Mouse (Mus musculus) hindbrain, embryonic 10.5 days (tissue): ENCODE data around the gene Gpr55. TPM values are rescaled to one million over a fixed set of nuclear protein-coding genes. Genes with fewer than 3 reads are reported as not detected.
"Not testable (repeated sequence)": the region's sequence is repeated elsewhere in the genome, so short reads cannot be mapped to it uniquely, and the experiment has no call there.

ENCODE experiments used
- DNase-seq: peaks from one replicate; pipeline ENCODE4 v3.0.0-alpha.2; 2017; ENCODE audit warnings: low spot score
- H3K27ac ChIP-seq: fragments of 300-500 bp; sonication (generic); 2 replicates; pipeline ENCODE4 v1.5.1; 2016; ENCODE audit warnings: mild to moderate bottlenecking, moderate library complexity
- H3K27me3 ChIP-seq: fragments of 300-500 bp; sonication (generic); 2 replicates; pipeline ENCODE4 v1.6.1; 2016; ENCODE audit warnings: mild to moderate bottlenecking; ENCODE audit not compliant: poor library complexity, insufficient read depth, severe bottlenecking
- H3K36me3 ChIP-seq: fragments of 300-500 bp; sonication (generic); 2 replicates; pipeline ENCODE4 v1.6.1; 2016; ENCODE audit warnings: mild to moderate bottlenecking, moderate library complexity
- H3K4me1 ChIP-seq: fragments of 300-500 bp; sonication (generic); replicated peaks from 2 replicates; pipeline ENCODE4 v1.6.1; 2016; ENCODE audit warnings: mild to moderate bottlenecking
- H3K4me3 ChIP-seq: fragments of 300-500 bp; sonication (generic); 2 replicates; pipeline ENCODE4 v1.5.1; 2016; ENCODE audit warnings: mild to moderate bottlenecking, moderate library complexity
- H3K9me3 ChIP-seq: fragments of 300-500 bp; sonication (generic); 2 replicates; pipeline ENCODE4 v1.6.1; 2016; ENCODE audit warnings: mild to moderate bottlenecking, moderate library complexity
- WGBS: fragments of 180-500 bp; shearing (Covaris S2); methylation state at CpG from one replicate; pipeline ENCODE4 v1.1.7; 2016; 5-methylcytosine and 5-hydroxymethylcytosine counted together
- polyA plus RNA-seq: library from polyadenylated mRNA; unstranded; fragments of >200 nt; fragmentation: Nextera tagmentation; extraction: Ambion mirVana; gene quantifications from 2 replicates; pipeline ENCODE4 v1.2.1, GENCODE M21; 2016

Gpr55 gene
- polyA plus RNA-seq: not detected in 2 replicates

DNA sequence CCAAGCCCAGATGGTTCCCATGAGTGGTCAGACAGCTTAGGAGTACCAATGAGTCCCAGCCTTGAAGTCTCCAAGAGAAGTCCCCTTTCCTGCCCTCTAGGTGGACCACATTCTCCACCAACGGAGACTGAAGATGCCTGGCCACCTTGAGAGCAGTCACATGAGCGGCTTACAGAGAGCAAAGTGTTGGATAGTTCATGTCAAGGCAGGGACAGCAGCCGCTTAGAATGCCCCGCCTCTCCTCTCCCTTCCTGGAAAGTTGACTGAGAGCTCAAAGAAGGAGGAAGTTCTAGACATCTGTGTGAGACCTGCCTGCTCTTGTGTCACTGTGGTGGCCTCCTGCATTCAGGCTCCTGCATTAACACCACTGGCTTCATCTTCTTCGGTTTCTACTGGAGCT, at the start of gene Gpr55:
TSS of gene Gpr55 (minus strand) at position 135 of the 400 bp plus-strand sequence.
- Histone ChIP-seq H3K4me3 (no peak within 1 kb of the TSS), H3K9me3 (no peaks in the 10 kb centered on the region), H3K4me1 (no peaks in the 10 kb centered on the region), H3K27ac (no peak within 1 kb of the TSS), H3K36me3 (no peaks in the 10 kb centered on the region), H3K27me3 (no peaks in the 10 kb centered on the region)
- DNase-seq: no peak
- WGBS: 85% methylated on average over 5 of the region's 5 CpGs

DNA sequence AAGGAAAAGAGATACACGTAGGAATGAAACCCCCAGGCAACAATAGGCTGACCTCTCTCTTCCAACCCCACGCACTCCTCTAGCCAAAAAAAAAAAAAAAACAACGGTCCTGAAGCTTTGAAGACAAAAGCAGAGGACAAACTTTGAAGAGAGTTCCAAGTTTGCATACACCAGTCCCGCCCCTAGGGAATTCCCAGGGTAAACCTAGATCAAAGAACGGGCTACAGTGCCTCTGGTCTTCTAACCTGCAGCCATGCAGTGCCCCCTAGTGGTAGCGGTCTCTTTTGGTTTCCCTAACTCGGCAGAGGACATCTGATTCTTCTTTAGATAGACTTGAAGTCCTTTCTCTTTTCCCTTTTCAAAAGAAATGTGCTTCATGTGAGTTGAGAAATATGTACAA, 47.0 kb upstream of the Gpr55 start:
- H3K36me3 ChIP-seq: no peaks in the 10 kb centered on the region
- DNase-seq: peak; percentile 83
- no peak overlapping the region for H3K27ac ChIP-seq
- H3K9me3 ChIP-seq: peaks cover 4% of the 10 kb centered on the region; the same call in 1 of the 2 replicates
- no peak overlapping the region for H3K4me3 ChIP-seq
- 0 out of 2 replicates have a peak, but pooled peaks cover 2% of the 10 kb centered on the region for H3K4me1 ChIP-seq
- H3K27me3 ChIP-seq: no peaks in the 10 kb centered on the region
- 2% methylated on average over 7 of the region's 7 CpGs for WGBS

DNA sequence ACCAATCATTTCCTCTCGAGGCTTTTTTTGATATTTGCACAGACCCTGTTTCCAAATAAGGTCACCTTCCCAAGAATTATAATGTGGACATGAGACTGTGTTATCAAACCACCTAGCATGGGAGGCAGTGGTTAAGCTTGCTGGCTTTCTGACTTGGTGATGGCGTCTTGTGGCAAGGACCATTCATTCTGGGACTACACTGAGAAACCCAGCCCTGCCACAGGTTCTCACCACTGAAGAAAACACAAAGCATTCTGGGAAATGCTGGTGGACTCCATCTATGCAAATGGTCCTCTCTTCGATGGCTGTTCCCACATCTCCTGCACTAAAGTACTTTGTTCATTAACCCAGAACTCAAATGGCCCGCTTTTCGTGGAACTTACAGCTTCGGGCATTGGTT, 45.2 kb upstream of the Gpr55 start:
- 91% methylated on average over 6 of the region's 6 CpGs for WGBS
- H3K4me1 ChIP-seq: 0 out of 2 replicates have a peak, but pooled peaks cover 2% of the 10 kb centered on the region
- no peaks in the 10 kb centered on the region for H3K36me3 ChIP-seq
- no peak for DNase-seq
- H3K9me3 ChIP-seq: no peaks in the 10 kb centered on the region
- H3K27ac ChIP-seq: no peak overlapping the region
- no peak overlapping the region for H3K4me3 ChIP-seq
- no peaks in the 10 kb centered on the region for H3K27me3 ChIP-seq

DNA sequence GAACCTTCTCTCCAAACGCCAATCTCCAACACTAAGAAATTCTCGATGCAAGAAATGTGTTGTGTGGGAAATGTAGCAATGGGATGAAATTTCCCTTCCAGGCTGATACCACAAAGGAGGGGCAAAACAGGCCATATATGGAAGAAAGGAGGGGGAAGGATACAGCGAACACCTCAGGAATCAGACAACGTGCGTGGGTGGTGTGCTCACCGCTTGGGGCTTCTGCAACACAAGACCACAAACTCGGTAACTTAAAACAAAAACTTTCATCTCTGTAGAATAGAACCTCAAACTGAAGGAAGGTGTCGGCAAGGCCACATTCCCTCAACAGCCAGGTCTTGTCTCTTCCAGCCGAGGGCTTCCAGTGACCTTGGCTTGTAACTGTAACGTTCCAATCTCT, 44.7 kb upstream of the Gpr55 start:
- Histone ChIP-seq H3K36me3 (no peaks in the 10 kb centered on the region), H3K27ac (no peak overlapping the region), H3K9me3 (no peaks in the 10 kb centered on the region), H3K27me3 (no peaks in the 10 kb centered on the region), H3K4me1 (0 out of 2 replicates have a peak, but pooled peaks cover 2% of the 10 kb centered on the region), H3K4me3 (no peak overlapping the region)
- WGBS: 95% methylated on average over 10 of the region's 10 CpGs
- DNase-seq: no peak

DNA sequence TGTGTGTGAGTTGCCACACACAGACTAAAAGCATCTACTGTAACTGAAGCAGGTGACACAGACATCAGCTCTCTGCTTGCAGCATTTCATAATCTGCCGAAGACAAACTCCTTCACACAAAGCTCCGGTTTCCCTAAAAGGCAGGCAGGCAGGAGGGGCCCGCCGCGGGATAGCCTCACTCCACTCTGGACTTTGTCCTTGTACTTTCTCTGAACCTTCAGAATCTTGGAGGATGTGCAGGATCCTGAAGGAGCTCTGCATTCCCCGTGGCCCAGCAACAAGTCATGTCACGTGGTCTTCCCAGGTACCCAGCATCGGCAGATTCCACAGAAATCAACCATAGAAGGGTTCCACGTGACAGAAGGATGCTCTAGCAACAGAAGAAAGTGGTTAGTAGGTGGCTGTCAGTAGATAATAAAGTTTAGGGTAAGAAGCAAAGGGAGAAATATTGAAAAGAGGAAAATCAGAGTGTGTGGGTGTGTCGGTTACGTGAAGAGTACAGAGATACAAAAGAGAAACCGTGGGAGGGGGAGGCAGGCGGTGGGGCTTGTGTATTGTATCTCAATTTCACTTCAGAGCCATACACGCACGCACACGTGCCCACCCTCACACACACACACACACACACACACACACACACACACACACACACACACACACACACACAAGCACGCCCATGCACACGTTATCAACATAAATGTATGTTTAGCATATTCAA, 39.2 kb upstream of the Gpr55 start:
- DNase-seq: no peak
- Histone ChIP-seq H3K36me3 (no peaks in the 10 kb centered on the region), H3K4me1 (no peaks in the 10 kb centered on the region), H3K27me3 (no peaks in the 10 kb centered on the region), H3K27ac (no peak overlapping the region), H3K4me3 (no peak overlapping the region), H3K9me3 (0 out of 2 replicates have a peak, but pooled peaks cover 3% of the 10 kb centered on the region)
- WGBS: 86% methylated on average over 18 of the region's 18 CpGs

DNA sequence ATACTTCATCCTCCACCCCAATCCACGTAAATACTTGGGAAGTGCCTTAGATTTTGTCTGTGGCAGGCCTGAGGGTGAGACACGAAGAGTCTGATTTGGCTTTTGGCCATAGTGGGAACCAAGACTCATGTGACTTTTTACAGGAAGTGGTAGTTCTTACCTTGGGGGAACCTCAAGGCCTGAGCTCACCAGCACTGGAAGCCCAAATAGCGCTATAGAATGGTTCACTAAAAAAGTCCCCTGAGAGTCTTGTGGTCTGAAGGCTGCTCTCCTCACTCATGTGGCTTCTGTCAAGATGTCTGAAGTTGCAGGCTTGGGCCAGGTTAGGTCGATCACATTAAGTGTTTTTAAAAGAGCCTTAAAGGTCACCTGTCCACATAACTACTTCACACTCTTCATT, 37.2 kb upstream of the Gpr55 start:
- WGBS: 90% methylated on average over 4 of the region's 4 CpGs
- Histone ChIP-seq H3K4me3 (no peak overlapping the region), H3K36me3 (no peaks in the 10 kb centered on the region)

DNA sequence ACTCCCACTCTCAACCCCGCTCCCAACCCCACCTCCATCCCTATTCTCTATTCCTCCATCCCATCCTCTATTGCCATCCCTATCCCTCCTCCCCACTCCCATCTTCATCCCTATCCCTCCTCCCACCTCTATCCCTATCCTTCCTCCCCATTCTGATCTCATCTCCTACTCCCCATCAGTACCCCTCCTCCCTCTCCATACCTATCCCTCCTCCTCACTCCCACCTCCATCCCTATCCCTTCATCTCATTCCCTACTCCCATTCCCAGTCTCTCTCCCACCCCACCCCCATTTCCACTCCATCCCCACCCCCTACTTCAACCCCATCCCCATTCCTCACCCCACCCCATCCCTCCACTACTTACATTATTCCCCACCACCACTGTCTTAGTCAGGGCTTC, 36.4 kb upstream of the Gpr55 start:
- Histone ChIP-seq H3K4me3 (no peak overlapping the region), H3K27me3 (no peaks in the 10 kb centered on the region), H3K9me3 (0 out of 2 replicates have a peak, but pooled peaks cover 3% of the 10 kb centered on the region), H3K4me1 (no peaks in the 10 kb centered on the region), H3K36me3 (no peaks in the 10 kb centered on the region), H3K27ac (no peak overlapping the region)
- 88% methylated on average over 1 of the region's 1 CpGs for WGBS
- no peak for DNase-seq

More for the DNA sequence above, 37.2 kb upstream of the Gpr55 start:
- H3K4me1 ChIP-seq: no peaks in the 10 kb centered on the region
- H3K27me3 ChIP-seq: no peaks in the 10 kb centered on the region
- no peak for DNase-seq
- H3K9me3 ChIP-seq: 0 out of 2 replicates have a peak, but pooled peaks cover 3% of the 10 kb centered on the region
- H3K27ac ChIP-seq: no peak overlapping the region

DNA sequence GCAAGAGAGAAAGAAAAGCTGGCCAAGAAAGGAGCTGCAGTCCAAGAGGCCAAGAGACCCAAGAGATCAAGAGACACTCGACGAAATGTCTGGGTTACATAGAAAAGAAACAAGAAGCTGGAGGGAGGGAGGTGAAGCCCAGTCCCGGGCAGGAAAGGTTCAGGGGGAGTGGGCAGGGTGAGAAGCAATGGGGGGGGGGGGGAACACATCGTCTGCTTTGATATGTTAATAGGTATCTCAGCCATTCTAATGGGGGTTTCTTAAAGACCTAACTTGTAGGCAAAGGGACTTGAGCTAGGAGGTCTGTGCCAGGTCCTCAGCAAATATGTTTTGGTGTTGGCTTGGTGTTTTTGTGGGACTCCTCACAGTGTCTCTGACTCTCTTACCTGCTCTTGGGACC, 32.7 kb upstream of the Gpr55 start:
- no peaks in the 10 kb centered on the region for H3K36me3 ChIP-seq
- no peaks in the 10 kb centered on the region for H3K27me3 ChIP-seq
- no peak overlapping the region for H3K27ac ChIP-seq
- H3K4me1 ChIP-seq: no peaks in the 10 kb centered on the region
- no peak for DNase-seq
- 0 out of 2 replicates have a peak, but pooled peaks cover 3% of the 10 kb centered on the region for H3K9me3 ChIP-seq
- WGBS: 76% methylated on average over 4 of the region's 4 CpGs
- H3K4me3 ChIP-seq: no peak overlapping the region

DNA sequence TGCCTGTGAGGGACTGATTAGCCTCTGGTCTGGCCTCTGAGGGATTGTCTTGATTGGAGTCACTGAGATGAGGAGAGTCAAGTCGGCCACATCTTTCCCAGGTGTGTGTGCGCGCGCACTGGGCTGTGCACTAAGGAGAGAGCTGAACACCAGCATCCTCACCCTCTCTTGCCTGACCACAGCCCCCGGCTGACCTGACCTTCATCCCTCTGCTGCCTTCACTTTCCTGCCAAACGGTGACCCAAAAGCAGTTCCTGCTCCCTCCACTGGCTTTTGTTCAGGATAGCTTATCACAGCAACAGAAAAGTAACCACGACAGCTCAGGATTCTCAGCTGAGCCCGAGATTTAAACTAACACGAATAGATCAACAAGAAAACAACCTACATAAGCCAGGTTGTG, 31.4 kb upstream of the Gpr55 start:
- Histone ChIP-seq H3K27me3 (no peaks in the 10 kb centered on the region), H3K4me1 (no peaks in the 10 kb centered on the region), H3K4me3 (no peak overlapping the region), H3K9me3 (0 out of 2 replicates have a peak, but pooled peaks cover 3% of the 10 kb centered on the region), H3K36me3 (no peaks in the 10 kb centered on the region), H3K27ac (no peak overlapping the region)
- no peak for DNase-seq
- WGBS: 80% methylated on average over 9 of the region's 9 CpGs

DNA sequence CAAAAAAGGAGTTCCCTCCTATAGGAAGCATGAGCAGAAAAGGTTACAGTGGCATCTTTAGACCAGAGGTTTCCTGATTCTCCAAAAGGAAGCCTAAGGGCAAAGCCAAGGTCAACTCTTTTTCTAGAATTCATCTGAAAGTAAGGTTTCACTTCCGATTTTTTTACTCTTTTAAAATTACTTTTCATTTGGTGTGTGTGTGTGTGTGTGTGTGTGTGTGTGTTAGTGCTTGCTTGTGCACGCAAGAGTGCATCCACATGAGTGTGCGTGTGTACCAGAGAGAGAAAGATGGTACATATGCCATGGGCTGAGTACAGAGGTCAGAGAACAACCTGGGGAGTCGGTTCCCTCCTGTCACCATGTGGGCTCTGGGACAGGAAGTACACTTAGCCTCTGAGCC, 28.1 kb upstream of the Gpr55 start:
- not testable (repeated sequence) for H3K9me3 ChIP-seq, H3K4me3 ChIP-seq, H3K27me3 ChIP-seq, DNase-seq, H3K4me1 ChIP-seq, H3K36me3 ChIP-seq, H3K27ac ChIP-seq
- WGBS: 86% methylated on average over 4 of the region's 4 CpGs

DNA sequence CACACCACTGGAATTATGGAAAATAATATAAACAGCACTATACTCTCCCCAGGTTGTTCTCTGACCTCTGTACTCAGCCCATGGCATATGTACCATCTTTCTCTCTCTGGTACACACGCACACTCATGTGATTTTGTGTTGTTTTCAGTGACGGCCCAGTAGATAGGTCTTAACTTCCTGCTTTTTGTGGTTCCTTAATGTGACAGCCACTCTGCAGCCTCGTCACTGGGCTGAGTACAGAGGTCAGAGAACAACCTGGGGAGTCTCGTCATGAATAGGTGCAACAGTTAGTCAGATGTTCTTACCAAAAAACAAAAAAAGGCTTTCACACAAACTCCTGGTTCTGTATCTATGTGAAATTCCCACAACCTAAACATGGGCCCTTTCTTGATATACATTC, 27.5 kb upstream of the Gpr55 start:
- no peaks in the 10 kb centered on the region for H3K27me3 ChIP-seq
- H3K27ac ChIP-seq: no peak overlapping the region
- 81% methylated on average over 4 of the region's 4 CpGs for WGBS
- no peaks in the 10 kb centered on the region for H3K9me3 ChIP-seq
- no peaks in the 10 kb centered on the region for H3K36me3 ChIP-seq
- H3K4me3 ChIP-seq: no peak overlapping the region
- DNase-seq: no peak
- no peaks in the 10 kb centered on the region for H3K4me1 ChIP-seq

DNA sequence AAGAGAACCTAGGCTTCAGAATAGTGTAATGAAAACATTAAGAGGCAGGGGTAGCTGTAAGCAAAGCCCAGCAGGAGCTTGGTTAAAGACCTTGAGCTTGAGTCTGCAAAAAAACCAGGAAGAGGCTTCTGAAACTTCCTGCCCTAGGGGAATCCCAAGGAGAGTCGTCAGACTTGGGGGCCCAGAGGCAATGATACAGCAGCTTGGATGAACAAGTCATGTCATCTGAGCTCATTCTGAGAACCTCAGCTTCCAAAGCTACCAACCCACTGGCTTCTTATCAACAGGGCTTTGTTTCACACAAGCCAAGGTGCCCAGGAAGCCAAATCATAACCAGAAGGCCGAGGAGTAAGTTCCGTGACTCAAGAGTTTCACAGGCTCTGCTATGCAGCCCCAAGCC, 25.0 kb upstream of the Gpr55 start:
- no peaks in the 10 kb centered on the region for H3K27me3 ChIP-seq
- no peak for DNase-seq
- H3K4me3 ChIP-seq: no peak overlapping the region
- 84% methylated on average over 3 of the region's 3 CpGs for WGBS
- H3K4me1 ChIP-seq: no peaks in the 10 kb centered on the region
- H3K9me3 ChIP-seq: no peaks in the 10 kb centered on the region
- H3K36me3 ChIP-seq: no peaks in the 10 kb centered on the region
- no peak overlapping the region for H3K27ac ChIP-seq

DNA sequence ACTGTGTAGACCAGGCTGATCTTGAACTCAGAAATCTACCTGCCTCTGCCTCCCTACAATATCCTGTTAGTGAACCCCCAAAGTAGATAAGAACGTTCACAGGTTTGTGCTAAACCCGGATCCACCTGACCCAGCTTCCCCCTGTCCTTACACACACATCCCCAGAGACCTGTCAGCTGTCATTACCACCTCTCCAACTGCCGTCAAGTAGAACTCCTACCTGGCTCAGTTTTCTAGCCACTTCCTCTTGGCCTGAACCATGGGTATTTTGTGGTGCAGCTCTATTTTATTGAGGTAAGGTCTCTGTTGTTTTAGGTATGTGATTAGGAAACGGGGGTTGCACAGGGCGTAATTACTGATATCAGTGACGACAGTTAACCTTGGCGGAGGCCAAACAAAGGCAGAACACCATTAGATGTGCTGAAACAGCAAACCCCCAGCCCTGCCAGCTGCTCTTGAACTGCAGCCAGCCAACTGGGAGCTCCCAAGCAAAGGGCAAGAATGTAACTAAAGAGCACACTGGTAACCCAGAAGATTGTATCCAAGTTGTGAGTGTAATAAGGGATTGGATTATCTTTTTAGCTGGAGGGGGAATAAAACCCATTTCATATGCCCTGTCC, 21.0 kb upstream of the Gpr55 start:
- 83% methylated on average over 7 of the region's 7 CpGs for WGBS
- no peak for DNase-seq
- no peaks in the 10 kb centered on the region for H3K27me3 ChIP-seq

More for the DNA sequence above, 21.0 kb upstream of the Gpr55 start:
- Histone ChIP-seq H3K9me3 (no peaks in the 10 kb centered on the region), H3K4me3 (no peak overlapping the region), H3K4me1 (no peaks in the 10 kb centered on the region), H3K27ac (no peak overlapping the region), H3K36me3 (no peaks in the 10 kb centered on the region)
